Mouse (Mus musculus): Measurements from ENCODE around the gene Cabp1.

The Cabp1 gene

GRCm38 (mm10) chr5:115125211-115125871 is 68.8 kb downstream of the Cabp1 start:
- peak; percentile 70 for DNase-seq (ENCODE audit: low spot score)

- no peak for DNase-seq (ENCODE audit: low spot score)
Measured at GRCm38 (mm10) chr5:115124690-115125089, 69.5 kb downstream of the Cabp1 start.

GRCm38 (mm10) chr5:115120978-115121377 is 73.2 kb downstream of the Cabp1 start:
- DNase-seq (ENCODE audit: low spot score), result peak; percentile 71

GRCm38 (mm10) chr5:115118961-115119570 is 75.1 kb downstream of the Cabp1 start, which contains the start of gene Acads:
Gene Acads (minus strand): TSS chr5:115119346.
- peak; percentile 65 for DNase-seq (ENCODE audit: low spot score)

Measured in MN1 (cell line).